Mouse (Mus musculus): ENCODE measurements at regions not wholly inside any gene's neighbourhood (a gene's known extent, or its start where the extent isn't known, plus 50 kb on each side); places are given as distances from the start of the nearest gene placed in this dataset.
A peak's percentile ranks its signal among the peaks of the same experiment; 100 is the strongest.

- peak; percentile 9 for DNase-seq (ENCODE audit: low read depth, low spot score)
Observed at GRCm38 (mm10) chr13:34462808-34463511, 118.0 kb upstream of the Slc22a23 start.

DNA sequence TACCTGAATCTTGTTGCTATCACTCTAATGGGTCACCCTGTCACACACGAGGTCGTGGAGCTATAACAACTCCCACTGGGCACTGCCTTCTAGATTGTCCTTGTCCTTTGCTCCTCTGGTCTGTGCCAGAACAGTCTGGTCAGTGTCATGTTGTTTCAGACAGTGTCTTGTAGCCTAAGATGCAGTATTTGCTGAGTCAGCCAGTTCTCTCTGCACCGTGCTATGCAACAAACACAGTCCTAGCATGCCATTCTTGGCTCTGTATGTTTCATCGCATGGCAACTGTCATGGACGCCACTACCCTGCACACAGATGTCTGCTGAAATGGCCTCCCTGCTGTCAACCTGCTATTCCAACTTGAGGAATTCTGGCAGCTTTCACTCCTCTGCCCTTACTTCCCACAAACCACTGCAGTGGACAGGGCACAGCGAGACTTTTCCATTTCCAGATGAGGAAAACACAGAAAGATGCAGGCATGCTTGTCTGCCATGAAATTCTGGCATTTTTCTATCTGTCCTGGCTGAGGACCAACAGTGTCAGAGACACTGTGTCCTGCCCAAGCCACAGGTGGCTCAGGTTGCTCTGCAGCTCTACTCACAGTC, 117.3 kb upstream of the Slc22a23 start:
- DNase-seq (ENCODE audit: low read depth, low spot score), result no peak

- no peak for DNase-seq (ENCODE audit: low read depth, low spot score)
Observed at GRCm38 (mm10) chr13:34460969-34461368, 116.0 kb upstream of the Slc22a23 start.

DNA sequence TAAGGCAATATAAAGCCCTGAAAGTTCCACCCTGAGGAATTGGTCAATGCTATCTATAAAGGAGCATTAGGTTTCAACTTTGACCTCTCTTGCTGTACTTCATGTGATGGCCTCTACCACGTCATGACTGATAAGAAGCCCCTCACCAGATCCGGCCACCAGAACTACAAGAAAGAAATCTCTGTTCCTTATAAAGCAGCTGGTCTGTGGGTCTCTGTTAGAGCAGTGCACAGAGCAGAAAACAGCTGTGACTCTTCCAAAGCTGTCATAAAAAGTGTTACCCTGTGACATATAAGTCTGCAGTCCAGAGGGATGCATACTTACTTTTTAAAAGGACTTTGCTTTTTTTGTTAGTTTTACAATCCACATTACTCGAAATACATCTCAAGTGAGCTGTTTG, 111.1 kb upstream of the Slc22a23 start:
- no peak for DNase-seq (ENCODE audit: low read depth, low spot score)

DNA sequence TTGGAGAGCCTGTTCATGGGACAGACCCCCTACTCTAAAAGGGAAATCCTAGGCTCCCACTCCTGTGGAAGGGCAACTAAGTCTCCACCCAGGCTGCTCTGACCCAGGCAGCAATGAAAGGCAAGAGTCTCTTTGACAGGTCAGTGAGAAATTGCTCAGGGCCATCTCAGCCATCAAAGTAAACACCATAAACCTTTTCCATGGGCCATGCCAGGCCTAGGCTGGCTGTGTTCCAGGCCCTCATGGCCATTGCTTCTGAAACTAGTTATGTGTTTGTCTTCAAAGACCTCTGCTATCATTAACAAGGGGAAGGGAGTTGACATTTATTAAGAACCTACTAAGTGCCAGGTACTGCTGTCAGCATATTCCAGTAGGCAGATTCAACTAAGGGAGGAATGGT, 101.8 kb upstream of the Slc22a23 start:
- no peak for DNase-seq (ENCODE audit: low read depth, low spot score)

GRCm38 (mm10) chr13:34446327-34446726, 101.3 kb upstream of the Slc22a23 start:
- DNase-seq (ENCODE audit: low read depth, low spot score), result no peak

GRCm38 (mm10) chr13:34441347-34441746, 96.4 kb upstream of the Slc22a23 start:
- DNase-seq (ENCODE audit: low read depth, low spot score), result no peak

GRCm38 (mm10) chr13:34427527-34427926, 82.5 kb upstream of the Slc22a23 start:
- no peak for DNase-seq (ENCODE audit: low read depth, low spot score)

DNA sequence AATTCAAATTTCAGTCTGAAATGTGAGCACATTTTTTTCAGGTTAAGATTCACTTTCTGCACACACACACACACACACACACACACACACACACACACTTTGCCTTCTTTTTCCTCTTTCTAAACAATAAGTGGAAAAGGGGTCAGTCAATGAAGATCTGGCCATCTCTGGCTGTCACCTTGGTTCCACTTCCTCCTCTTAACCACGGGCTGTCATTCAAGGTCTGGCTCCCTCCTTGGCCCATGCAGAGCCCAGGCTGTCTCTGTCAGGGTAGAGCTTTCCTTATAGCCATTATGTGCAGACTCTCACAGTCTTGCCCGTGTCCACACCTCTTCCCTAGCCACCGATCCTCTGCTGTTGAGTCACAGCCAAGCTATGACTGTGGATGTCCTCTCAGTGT, 79.9 kb upstream of the Slc22a23 start:
- DNase-seq (ENCODE audit: low read depth, low spot score), result no peak

DNA sequence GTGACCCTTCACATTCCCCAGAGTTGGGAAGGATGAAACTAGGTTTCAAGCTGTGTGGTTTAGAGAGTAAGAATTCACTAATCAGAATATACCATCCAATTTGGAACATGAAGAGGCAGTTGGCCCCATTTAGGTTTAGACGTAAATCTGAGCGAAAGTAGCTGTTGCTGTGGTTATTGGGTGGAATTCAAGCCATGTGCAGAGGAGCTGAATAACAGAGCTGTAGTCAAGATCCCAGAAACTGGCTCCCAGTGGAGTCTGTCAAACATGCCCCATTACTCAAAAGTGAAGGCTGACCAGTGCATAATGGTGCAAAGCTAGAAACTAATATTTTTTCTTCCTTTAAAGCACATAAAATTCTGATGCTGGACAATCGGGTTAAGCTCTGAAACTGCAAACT, 76.7 kb upstream of the Slc22a23 start:
- DNase-seq (ENCODE audit: low read depth, low spot score), result no peak

GRCm38 (mm10) chr13:34420341-34421156, 75.6 kb upstream of the Slc22a23 start:
- DNase-seq (ENCODE audit: low read depth, low spot score), result no peak

GRCm38 (mm10) chr13:34419061-34419460, 74.1 kb upstream of the Slc22a23 start:
- DNase-seq (ENCODE audit: low read depth, low spot score), result no peak

GRCm38 (mm10) chr13:34416603-34417002, 71.6 kb upstream of the Slc22a23 start:
- no peak for DNase-seq (ENCODE audit: low read depth, low spot score)

GRCm38 (mm10) chr13:34414533-34414932, 69.6 kb upstream of the Slc22a23 start:
- DNase-seq (ENCODE audit: low read depth, low spot score), result no peak

DNA sequence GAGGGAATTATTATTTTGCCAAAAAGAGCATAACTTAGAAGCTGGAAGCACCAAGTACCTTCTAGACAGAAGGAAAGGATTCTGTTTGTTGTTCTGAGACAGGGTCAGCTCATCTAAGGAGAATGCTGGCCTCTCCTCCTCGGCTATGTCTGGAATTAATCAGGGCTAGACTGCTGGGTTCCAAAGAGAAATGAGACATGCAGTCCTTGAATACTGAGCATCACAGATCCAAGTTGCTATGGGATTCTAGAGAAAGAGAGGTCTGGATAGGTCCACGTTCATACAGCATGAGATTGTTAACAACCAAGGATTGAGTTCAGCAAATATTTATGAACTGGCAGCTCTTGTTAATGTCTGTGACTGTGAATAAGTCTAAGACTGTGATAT, 63.7 kb upstream of the Slc22a23 start:
- no peak for DNase-seq (ENCODE audit: low read depth, low spot score)

DNA sequence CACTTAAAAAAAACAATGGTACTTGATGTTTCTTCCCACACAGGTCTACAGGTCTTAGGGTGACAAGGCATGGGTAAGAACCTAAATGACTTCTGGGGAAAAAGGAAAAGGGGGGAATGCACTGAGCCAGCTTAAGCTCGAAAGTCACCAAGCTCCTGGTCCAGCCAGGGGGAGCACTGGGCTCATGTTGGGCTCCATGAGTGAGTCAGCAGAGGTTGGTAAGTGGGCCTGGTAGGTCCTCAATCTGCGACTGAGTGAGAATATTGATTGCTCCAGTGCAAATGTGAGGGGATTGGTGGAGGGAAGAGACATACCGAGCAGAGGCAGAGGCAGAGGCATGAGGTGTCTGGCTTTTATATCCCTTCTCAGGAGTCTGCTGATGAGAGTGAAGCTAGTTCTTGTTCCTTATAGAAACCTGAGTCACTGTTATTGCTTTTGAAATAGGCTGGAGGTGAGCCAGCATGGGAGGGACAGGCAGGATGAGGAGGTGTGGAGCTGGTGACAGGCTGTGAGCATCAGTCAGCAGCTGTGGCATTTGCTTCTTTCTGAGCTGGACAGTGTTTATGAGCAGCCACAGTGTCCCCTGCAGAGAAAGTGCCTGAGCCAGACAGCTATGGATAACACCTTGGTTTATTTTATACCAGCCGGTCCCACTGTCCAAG, 63.2 kb upstream of the Slc22a23 start:
- peak; percentile 6 for DNase-seq (ENCODE audit: low read depth, low spot score)

DNA sequence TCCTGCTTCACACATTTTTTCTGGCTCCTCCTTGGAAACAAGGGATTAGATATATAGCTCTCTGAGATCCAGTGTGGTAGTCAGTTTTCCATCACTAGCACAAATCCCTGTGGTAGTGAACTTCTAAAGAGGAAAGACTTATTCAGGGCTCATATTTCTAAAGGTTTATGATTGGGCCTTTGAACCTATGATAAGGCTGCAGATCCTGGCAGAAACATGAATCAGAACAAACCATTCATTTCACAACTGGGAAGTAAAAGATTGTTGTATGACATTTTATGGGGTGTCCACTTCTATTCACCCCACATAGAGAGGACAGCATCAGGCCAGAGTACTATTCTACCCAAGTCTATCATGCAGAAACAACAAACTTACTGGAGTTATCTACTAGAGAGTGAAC, 61.3 kb upstream of the Slc22a23 start:
- DNase-seq (ENCODE audit: low read depth, low spot score), result no peak

DNA sequence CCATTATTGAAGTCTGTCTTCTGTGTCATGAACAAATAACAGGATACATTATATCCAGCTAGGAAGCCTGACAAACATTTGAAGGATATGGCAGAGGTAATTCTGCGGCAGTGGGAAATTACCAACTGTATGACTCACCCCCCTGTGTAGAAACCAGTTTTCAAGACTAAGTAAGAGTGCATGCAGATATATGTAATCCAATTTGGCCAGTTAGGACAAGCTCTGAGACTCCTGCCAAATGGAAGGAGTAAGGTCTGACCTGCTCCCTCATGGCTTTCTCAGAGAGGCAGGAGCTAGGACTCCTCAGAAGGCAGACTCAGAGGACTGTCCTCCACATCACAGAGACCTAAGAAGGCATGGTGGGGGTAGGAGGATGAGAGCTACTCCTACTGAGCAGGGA, 57.6 kb upstream of the Slc22a23 start:
- DNase-seq (ENCODE audit: low read depth, low spot score), result no peak

DNA sequence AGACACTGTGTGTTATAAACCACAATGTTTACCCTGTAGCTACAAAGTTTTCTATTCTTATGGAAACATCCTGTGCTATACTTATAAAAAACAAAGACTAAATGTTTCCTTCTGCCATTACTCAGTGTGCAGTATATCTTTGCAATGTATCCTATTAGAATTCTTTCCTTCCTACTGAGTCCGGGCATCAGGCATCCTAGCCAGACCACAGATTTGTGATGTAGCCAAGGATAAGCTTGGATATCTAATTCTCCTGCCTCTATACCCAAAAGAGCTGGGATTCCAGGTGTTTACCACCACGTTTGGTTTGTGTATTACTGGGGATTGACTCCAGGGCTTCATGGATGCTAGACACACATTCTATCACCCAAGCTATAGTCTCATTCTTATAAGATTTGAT, 56.0 kb upstream of the Slc22a23 start:
- DNase-seq (ENCODE audit: low read depth, low spot score), result no peak

- no peak for DNase-seq (ENCODE audit: low read depth, low spot score)
Observed at GRCm38 (mm10) chr13:34398847-34399246, 53.9 kb upstream of the Slc22a23 start.

GRCm38 (mm10) chr13:34398061-34398787, 53.2 kb upstream of the Slc22a23 start:
- DNase-seq (ENCODE audit: low read depth, low spot score), result no peak

- DNase-seq (ENCODE audit: low read depth, low spot score), result no peak
Observed at GRCm38 (mm10) chr13:34395504-34395903, 50.5 kb upstream of the Slc22a23 start.

Data from skeletal muscle tissue, adult 2 months (tissue).